Mouse (Mus musculus): ENCODE measurements around the gene Sec61a1. TPM values are rescaled to one million over a fixed set of nuclear protein-coding genes. Genes with fewer than 3 reads are reported as not detected.

Sec61a1 gene
- polyA plus RNA-seq, 1 experiment from 2014 or later, result 139 TPM

GRCm38 (mm10) chr6:88517701-88518403, 853 bp downstream of the Sec61a1 start:
- peak; percentile 7 for DNase-seq (ENCODE audit: low spot score)

- no peak for DNase-seq (ENCODE audit: low spot score)
These were observed 2.0 kb downstream of the Sec61a1 start for GRCm38 (mm10) chr6:88516667-88517066.

DNA sequence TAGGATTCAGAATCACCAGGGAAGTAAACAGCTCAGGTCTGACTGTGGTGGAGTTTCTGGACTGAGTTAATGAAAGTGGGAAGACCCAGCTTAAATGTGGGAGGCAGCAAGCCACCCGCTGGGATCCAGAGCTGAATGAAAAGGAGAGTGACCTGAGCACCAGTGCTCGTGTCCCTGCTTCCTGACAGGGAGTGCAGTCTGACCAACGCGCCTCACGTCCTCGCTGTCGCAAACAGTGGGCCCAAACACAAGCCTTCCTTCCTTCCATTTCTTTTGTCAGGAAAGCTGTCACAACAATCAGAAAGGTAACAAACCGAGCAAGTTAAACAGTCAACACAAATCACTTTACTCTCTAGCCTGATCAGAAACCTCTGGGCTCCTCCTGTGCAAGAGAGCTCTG, 2.7 kb downstream of the Sec61a1 start:
- DNase-seq (ENCODE audit: low spot score), result no peak

- no peak for DNase-seq (ENCODE audit: low spot score)
These were observed 4.2 kb downstream of the Sec61a1 start for GRCm38 (mm10) chr6:88514546-88514945.

- no peak for DNase-seq (ENCODE audit: low spot score)
These were observed 4.7 kb downstream of the Sec61a1 start for GRCm38 (mm10) chr6:88513984-88514383.

- no peak for DNase-seq (ENCODE audit: low spot score)
These were observed 15.7 kb downstream of the Sec61a1 start for GRCm38 (mm10) chr6:88503044-88503443.

DNA sequence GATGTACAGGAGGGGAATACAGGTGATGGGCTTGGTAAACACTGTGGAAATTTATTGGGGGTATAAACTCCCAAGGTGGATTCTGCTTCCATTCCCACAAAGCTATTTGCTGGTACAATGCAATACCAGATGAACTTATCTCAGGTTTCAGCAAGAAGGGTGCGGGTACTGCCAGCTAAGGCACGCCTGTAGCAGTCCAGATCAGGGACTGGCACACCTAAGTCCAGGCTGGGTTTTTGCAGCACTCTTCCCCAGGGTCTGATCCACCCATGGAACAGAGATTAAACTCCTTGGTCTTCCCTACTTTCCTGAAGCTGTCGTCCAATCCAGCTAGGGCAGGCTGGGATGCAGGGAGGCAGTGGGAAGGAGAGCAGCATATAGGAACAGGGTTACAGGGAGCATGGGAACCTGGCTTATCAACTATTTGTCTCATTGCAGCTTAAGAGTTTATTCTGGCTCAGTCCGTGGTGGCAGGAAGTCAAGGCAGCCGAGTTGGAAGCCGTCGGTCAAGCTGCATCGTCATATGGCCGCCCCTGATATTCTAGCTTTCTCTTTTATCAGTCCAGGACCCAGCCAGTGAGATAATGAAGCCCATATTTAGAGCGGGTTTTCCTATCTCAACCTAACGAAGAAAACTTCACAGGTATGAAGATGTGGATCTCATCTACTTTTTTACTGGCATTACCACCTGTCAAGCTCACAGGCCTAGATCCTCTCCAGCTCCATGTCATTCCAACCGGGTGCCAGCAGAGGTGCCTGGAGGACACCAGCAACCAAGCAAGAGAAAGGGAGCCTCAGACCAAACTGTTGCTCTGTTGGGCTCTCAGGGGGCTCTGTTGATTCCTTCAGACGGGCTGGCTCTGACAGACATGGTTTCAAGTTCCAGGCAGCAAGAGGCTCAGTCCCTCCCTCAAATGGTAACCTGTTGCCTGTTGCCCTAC, 16.4 kb downstream of the Sec61a1 start:
- DNase-seq (ENCODE audit: low spot score), result no peak

- no peak for DNase-seq (ENCODE audit: low spot score)
These were observed 18.3 kb downstream of the Sec61a1 start for GRCm38 (mm10) chr6:88500405-88500767.

DNA sequence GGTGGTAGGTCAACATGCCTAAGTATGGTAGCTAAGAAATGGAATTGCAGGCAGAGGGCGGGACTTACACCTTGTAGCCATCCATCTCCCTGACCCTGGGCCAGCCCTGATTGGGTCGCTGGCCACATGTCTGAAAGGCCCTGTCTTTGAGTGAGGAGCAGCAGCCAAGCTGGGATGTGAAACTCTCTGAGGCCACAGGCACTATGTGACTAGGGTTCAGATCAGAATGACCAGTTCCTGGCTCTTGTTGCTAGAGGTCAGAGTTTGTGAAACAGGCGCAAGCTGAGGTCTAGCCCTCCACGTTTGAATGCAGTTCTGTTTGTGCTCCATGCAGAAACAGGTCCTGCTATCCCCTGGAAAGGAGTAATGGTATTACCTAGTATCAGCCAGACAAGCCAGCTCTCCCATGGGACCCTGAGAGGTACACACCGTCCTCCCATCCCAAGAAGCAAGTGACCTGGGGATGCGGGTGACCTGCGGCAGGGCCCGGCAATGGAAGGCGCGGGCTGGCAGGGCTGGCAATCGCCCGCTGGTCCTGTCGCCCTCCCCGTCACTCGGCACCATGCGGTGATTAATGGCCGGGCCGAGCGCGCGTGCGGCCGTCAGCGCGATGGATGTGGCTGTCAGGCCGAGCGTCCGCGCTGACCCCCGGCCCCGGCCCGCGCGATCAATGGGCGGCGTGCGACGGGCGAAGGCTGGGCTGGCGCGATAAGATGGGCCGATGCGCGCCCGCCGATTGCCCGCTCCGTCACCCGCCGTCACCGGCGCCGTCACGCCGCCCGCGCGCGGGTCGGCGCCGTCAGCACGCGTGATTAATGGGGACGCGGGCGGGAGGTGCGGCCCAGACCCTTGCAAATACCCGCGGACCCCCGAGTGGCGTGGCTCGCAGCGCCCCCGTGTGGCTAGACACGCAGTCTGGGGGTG, 19.0 kb downstream of the Sec61a1 start:
- DNase-seq (ENCODE audit: low spot score), result peak; percentile 40

- no peak for DNase-seq (ENCODE audit: low spot score)
These were observed 25.0 kb downstream of the Sec61a1 start for GRCm38 (mm10) chr6:88493712-88494111.

DNA sequence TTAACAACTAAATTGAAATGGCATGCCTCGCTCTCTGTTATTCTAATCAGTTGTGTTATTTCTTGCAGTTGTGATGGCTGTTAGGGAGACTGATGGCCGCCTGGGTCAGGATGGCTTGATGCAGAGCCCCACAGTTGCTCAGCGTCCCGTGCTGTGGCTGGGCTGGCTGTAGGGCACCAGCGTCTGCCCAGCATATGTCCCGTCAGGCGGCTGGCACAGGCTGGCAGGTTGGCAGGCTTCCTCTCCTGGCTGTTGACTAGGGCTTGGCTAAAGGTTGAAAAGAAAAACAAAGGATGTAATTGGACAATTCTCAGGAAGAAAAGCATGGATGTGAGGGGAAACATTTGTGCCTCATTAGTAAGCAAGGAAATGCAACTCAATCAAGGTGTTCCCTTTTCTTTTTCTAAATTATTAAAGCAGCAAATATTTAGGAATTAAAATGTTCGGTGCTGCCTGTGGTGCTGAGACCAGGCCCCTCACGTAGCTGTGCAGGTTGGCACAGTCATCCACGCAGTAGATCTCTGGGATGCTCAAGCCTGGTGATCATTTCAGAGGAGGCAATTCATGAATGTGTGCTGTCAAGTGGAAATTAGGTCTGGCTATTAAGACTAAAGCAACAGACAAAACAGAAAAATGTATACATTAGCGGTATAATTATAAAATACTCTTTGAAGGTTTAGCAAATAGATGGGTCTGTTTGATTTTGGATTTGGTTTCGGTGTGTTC, 27.9 kb downstream of the Sec61a1 start:
- DNase-seq (ENCODE audit: low spot score), result no peak

DNA sequence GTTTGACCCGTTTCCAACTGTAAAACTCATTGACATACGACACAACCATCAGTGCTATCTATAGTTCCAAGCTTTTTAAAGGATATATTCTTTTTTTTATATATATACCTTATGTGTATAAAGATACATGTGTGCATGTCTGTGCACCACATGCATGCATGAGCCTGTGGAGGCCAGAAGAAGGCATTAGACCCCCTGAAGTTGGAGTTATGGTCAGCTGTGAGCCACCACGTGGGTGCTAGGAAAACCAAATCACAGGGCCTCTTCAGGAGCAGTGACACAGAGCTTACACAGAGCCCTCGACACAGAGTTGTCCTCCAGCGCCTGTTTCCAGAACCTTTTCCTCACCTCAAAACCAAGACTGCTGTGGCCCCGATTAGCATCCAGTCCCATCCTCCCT, 28.9 kb downstream of the Sec61a1 start:
- no peak for DNase-seq (ENCODE audit: low spot score)

GRCm38 (mm10) chr6:88489026-88489425, 29.7 kb downstream of the Sec61a1 start:
- DNase-seq (ENCODE audit: low spot score), result no peak

DNA sequence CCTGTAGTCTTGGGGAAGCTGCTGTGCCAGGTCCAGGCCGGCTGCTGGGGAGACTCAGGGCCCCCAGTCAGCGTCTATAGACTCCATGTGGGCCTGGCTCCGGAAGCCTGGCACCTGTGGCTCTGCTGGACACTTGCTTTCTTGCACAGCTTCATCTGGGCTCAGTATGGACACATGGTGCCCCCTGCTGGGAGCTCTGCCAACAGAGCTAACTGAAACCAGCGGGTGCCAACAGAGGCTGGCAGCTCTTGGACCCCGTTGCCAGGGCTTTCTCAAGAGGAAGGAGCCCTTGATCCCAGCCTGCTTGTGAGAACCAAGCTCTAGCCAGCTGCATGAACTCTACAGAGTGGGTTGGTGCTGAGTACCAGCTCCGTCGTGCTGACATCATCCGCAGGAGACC, 31.8 kb downstream of the Sec61a1 start:
- peak; percentile 55 for DNase-seq (ENCODE audit: low spot score)

- no peak for DNase-seq (ENCODE audit: low spot score)
These were observed 33.3 kb downstream of the Sec61a1 start for GRCm38 (mm10) chr6:88485378-88485777.

DNA sequence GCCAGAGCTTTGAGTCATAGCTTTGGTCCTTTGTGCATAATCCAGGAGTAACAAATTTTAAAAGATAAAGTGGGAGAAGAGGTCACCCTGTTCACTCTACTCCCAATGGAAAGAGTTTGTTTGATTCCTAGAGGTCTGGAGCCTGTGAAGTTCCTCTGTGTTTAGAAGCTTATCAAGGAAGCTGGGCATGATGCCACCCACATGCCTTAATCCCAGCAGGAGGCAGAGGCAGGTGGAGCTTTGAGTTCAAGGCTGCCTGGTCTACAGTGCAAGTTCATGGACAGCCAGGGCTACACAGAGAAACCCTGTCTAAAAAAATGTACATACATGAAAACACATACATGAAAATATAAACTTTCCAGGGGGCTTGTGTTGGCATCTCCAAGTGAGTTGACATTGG, 34.8 kb downstream of the Sec61a1 start:
- DNase-seq (ENCODE audit: low spot score), result no peak

GRCm38 (mm10) chr6:88483111-88483510, 35.6 kb downstream of the Sec61a1 start:
- DNase-seq (ENCODE audit: low spot score), result no peak

- no peak for DNase-seq (ENCODE audit: low spot score)
These were observed 38.3 kb downstream of the Sec61a1 start for GRCm38 (mm10) chr6:88480421-88480820.

- DNase-seq (ENCODE audit: low spot score), result no peak
These were observed 48.8 kb downstream of the Sec61a1 start for GRCm38 (mm10) chr6:88469878-88470277.

DNA sequence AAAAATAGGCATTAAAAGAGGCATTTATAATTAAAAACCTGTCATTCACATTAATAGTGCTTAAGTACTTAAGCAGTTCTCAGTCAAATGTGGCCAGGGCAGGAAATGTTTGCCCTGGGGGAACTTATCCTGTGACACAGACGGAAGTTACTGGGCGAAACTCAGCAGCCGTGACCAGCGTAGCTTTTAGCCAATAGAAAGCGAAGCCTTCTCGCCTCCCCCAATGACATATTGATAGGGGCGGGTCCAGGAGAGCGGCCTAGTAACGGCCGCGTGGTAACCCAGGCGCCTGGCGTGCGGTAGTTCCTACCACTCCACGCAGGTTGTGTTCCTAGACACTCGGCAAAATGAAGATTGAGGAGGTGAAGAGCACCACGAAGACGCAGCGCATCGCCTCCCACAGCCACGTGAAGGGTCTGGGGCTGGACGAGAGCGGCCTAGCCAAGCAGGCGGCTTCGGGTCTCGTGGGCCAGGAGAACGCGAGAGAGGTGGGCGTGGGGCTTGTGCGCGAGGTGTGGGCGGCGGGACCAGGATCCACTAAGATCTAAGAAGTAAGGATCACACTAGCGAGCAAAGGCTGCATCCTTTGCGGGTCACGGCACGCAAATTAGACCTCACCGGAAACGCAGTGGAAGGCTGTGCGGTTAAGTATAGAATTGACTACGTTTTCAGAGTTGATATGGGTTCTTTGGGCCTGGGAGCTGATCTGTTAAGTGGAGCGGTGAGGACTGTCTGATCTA, 53.4 kb downstream of the Sec61a1 start, which contains the start of gene Ruvbl1:
Gene Ruvbl1, plus strand, starts transcription at position 229 of the 740 bp plus-strand sequence.
- peak; percentile 96 for DNase-seq (ENCODE audit: low spot score)
